Mouse (Mus musculus) inflammation-experienced regulatory T-cells, adult 16 weeks (primary cell): ENCODE results near the gene Srl. TPM values are rescaled to one million over a fixed set of nuclear protein-coding genes. Genes with fewer than 3 reads are reported as not detected.

Source experiments
- polyA plus RNA-seq: library from polyadenylated mRNA; unstranded; fragments of 100-300 nt; shearing (Covaris generic); gene quantifications from one replicate; pipeline ENCODE4 v1.2.1, GENCODE M21; 2017

Gene Srl
- 0.89 TPM for polyA plus RNA-seq

GRCm38 (mm10) chr16:4541501-4542198 lies at the start of gene Srl:
Gene Srl, minus strand, starts transcription at chr16:4541816.

GRCm38 (mm10) chr16:4559715-4560144 lies 18.1 kb upstream of the Srl start, which contains the start of gene Tfap4:
Gene Tfap4, minus strand, starts transcription at chr16:4559854.

Other genes starting within 250 kb of the Srl start
- 0.68 TPM for gene Adcy9, start 121.3 kb downstream of the Srl start, polyA plus RNA-seq
- 2.3 TPM for gene Tfap4, start 18.0 kb upstream of the Srl start, polyA plus RNA-seq
- gene Glis2, start 52.9 kb upstream of the Srl start, polyA plus RNA-seq = 0.50 TPM
- gene Pam16, start 83.2 kb upstream of the Srl start, polyA plus RNA-seq = 17.0 TPM
- gene Vasn, start 98.1 kb upstream of the Srl start, polyA plus RNA-seq = 0.96 TPM
- gene Dnaja3, start 98.2 kb upstream of the Srl start, polyA plus RNA-seq = 68.3 TPM
- 180 TPM for gene Coro7, start 138.0 kb upstream of the Srl start, polyA plus RNA-seq
- 9.6 TPM for gene Nmral1, start 177.5 kb upstream of the Srl start, polyA plus RNA-seq
- gene Hmox2, start 184.5 kb upstream of the Srl start, polyA plus RNA-seq = 104 TPM
- 45.5 TPM for gene Cdip1, start 248.5 kb upstream of the Srl start, polyA plus RNA-seq